In genomic region chr2:156353265-156353692, GRCm38 (mm10) we compare ENCODE assay signal across 8 mouse cellular contexts. TPM values are rescaled to one million over a fixed set of nuclear protein-coding genes. Genes with fewer than 3 reads are reported as not detected.
DNase-seq lines count a peak whose midpoint lies in the region; ATAC-seq lines count a peak whose summit lies in the region.

No protein-coding gene starts in this region.

- ATAC-seq in erythroblast, adult 5-6 weeks (replicated peaks; ENCODE audit: low FRiP score, poor library complexity, severe bottlenecking) = no peak

- intact Hi-C loops in left cerebral cortex, postnatal 4 days (cut with DNase I) = no loop called here
- intact Hi-C loops in gastrocnemius, postnatal 14 days (cut with DNase I; ENCODE audit: low total_unique reads) = no loop called here

- DNase-seq in adrenal gland, adult 2 months = peak; percentile 27
- DNase-seq in adrenal gland, adult 18-20 months (ENCODE audit: low spot score in 2 of 2) = no peak
- DNase-seq in left cerebral cortex, postnatal 4 days = peak; percentile 9
- no peak for DNase-seq in left cerebral cortex, adult 9 months (ENCODE audit: low spot score in 2 of 2)
- peak; percentile 58 for DNase-seq in gastrocnemius, postnatal 14 days
- peak; percentile 49 to 62 for DNase-seq in kidney, postnatal 4 days
- no peak for DNase-seq in spleen, postnatal 36 days (ENCODE audit: low spot score in 2 of 2)

RNA-seq across cellular contexts. Expression of gene Scand1, which starts 40.8 kb away (rescaled TPM):
- total RNA-seq in adrenal gland, adult 2 months (2021) = 100 to 1,000 TPM; 106 to 129 TPM
- polyA plus RNA-seq in adrenal gland, adult 2 months (2012; rRNA removed) = 580 and 627 TPM in 2 replicates
- 100 to 1,000 TPM; 102 to 113 TPM for total RNA-seq in adrenal gland, adult 18-20 months (2021)
- 100 to 1,000 TPM in 1 of 2 experiments, 10 to 100 TPM in 1; 96.9 to 106 TPM for total RNA-seq in left cerebral cortex, postnatal 4 days (2021)
- 10 to 100 TPM; 61.1 to 65.0 TPM for total RNA-seq in gastrocnemius, postnatal 14 days (2021)
- total RNA-seq in erythroblast, adult 5-6 weeks (2015; ENCODE audit: low replicate concordance) = 2.3 TPM in 1 of 2 replicates, not detected in the other
- total RNA-seq in erythroblast, adult 5-6 weeks (2017; ENCODE audit: low replicate concordance) = 1.9 and 16.4 TPM in 2 replicates

RNA-seq across cellular contexts. Expression of gene Cnbd2, which starts 41.2 kb away (rescaled TPM):
- 1 to 10 TPM; 1.7 to 2.2 TPM for total RNA-seq in adrenal gland, adult 2 months (2021)
- 0.59 and 0.65 TPM in 2 replicates for polyA plus RNA-seq in adrenal gland, adult 2 months (2012; rRNA removed)
- 1 to 10 TPM; 2.3 to 3.5 TPM for total RNA-seq in adrenal gland, adult 18-20 months (2021)
- total RNA-seq in left cerebral cortex, postnatal 4 days (2021) = 1 to 10 TPM; 4.1 to 4.7 TPM
- 1 to 10 TPM; 1.4 to 2.1 TPM for total RNA-seq in gastrocnemius, postnatal 14 days (2021)
- total RNA-seq in erythroblast, adult 5-6 weeks (2015; ENCODE audit: low replicate concordance) = 0.38 and 1.0 TPM in 2 replicates
- total RNA-seq in erythroblast, adult 5-6 weeks (2017; ENCODE audit: low replicate concordance) = 1.4 TPM in 1 of 2 replicates, not detected in the other

Comparison
In these comparisons a context has a peak if more than half of its experiments do, and no peak if none do; other contexts are left out.
1. DNase-seq: peak in adrenal gland, adult 2 months (single experiment), left cerebral cortex, postnatal 4 days (single experiment), gastrocnemius, postnatal 14 days (single experiment) and kidney, postnatal 4 days (2 of 2); none in adrenal gland, adult 18-20 months (0 of 2), left cerebral cortex, adult 9 months (0 of 2) and spleen, postnatal 36 days (0 of 2).